Mouse (Mus musculus) layer of hippocampus, postnatal 25 days (tissue): Measurements from ENCODE around the gene Dnajb5. TPM values are rescaled to one million over a fixed set of nuclear protein-coding genes. Genes with fewer than 3 reads are reported as not detected.

Experiments used
- total RNA-seq, 2 experiments: library from RNA; stranded (reverse); gene quantifications; 2 replicates each; pipeline ENCODE4 v1.2.3; 2021

Gene Dnajb5
- total RNA-seq, 2 experiments from 2014 or later, result 208 to 224 TPM

Other genes starting within 250 kb of the Dnajb5 start
- gene 4930578G10Rik, start 214.3 kb upstream of the Dnajb5 start, total RNA-seq, result 1 to 10 TPM in 1 of 2 experiments, under 1 TPM in 1; 0.49 to 2.7 TPM
- under 1 TPM in 1 of 2 experiments, not detected in 1; 0.86 TPM for gene Ccl19, start 193.2 kb upstream of the Dnajb5 start, total RNA-seq
- not detected for gene Ccl21a, start 175.8 kb upstream of the Dnajb5 start, total RNA-seq
- gene Fam205a1, start 95.9 kb upstream of the Dnajb5 start, total RNA-seq, result under 1 TPM; 0.12 to 0.20 TPM
- gene Gm12394, start 93.0 kb upstream of the Dnajb5 start, total RNA-seq, result under 1 TPM; 0.64 to 0.80 TPM
- under 1 TPM; 0.64 to 0.87 TPM for gene Fam205c, start 75.6 kb upstream of the Dnajb5 start, total RNA-seq
- gene Phf24, start 33.2 kb upstream of the Dnajb5 start, total RNA-seq, result 100 to 1,000 TPM; 137 to 149 TPM
- not detected for gene 1700022I11Rik, start 19.8 kb downstream of the Dnajb5 start, total RNA-seq
- 100 to 1,000 TPM; 191 to 201 TPM for gene Vcp, start 50.7 kb downstream of the Dnajb5 start, total RNA-seq
- gene Fancg, start 60.7 kb downstream of the Dnajb5 start, total RNA-seq, result 1 to 10 TPM; 7.7 to 8.7 TPM
- 10 to 100 TPM; 33.9 TPM for gene Pigo, start 76.0 kb downstream of the Dnajb5 start, total RNA-seq
- 100 to 1,000 TPM in 1 of 2 experiments, 10 to 100 TPM in 1; 85.6 to 108 TPM for gene Stoml2, start 81.9 kb downstream of the Dnajb5 start, total RNA-seq
- 10 to 100 TPM; 32.9 to 37.7 TPM for gene Fam214b, start 96.4 kb downstream of the Dnajb5 start, total RNA-seq
- gene Unc13b, start 109.1 kb downstream of the Dnajb5 start, total RNA-seq, result 10 to 100 TPM; 32.7 to 49.6 TPM